Mouse (Mus musculus): ENCODE results near the gene Polr2l. TPM values are rescaled to one million over a fixed set of nuclear protein-coding genes. Genes with fewer than 3 reads are reported as not detected.

Polr2l gene
- polyA plus RNA-seq (2014; fragmentation: Nextera tagmentation; extraction: Ambion mirVana), result 81.9 and 93.0 TPM in 2 replicates

DNA sequence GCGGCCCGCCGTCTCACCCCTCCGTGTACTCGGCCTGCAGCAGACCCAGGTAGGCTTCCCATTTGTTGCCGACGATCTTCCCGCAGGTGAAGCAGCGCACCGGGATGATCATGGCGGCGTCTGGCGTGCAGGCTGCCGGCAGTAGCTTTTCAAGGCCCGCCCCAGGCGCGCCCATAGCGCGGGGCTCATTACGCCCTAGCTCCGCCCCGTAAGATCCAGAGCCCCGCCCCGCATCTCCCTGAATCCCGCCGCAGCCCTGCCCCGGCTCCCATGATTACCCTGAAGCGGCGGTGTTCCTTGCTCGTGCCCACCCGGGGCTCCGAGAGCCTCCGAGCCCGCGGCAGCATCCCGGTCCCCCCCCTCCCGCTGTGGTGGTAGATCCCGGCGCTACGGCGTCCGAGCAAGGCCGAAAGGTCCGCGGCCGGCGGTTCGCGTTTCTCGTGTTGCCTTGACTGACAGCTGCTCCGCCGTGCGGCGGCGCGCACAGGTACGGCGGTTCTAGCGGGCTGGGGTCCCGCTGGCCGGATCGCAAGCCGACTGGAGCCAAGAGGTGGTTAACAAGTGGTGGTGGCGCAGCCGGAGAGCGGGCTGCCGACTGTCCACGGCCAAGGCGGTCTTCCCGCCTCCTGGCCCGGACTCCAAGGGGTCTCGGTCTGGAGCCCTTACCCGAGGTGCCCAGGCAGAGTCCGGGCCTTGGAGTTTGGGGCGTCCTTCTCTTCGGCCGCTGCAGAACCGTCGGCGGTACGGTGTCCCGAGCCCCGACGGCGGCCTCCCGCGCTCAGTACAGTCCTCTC lies at the start of gene Polr2l, which contains the start of gene Tspan4:
TSS of gene Polr2l (minus strand) at position 122 of the 794 bp plus-strand sequence.
TSS of gene Tspan4 (plus strand) at position 230 of the 794 bp plus-strand sequence.
- ATAC-seq (ENCODE audit: low FRiP score) (peak; percentile 82), DNase-seq (ENCODE audit: low spot score) (peak; percentile 82)
- WGBS, result under 1% methylated on average over 87 of the region's 87 CpGs
- Histone ChIP-seq H3K36me3 (replicated peaks; ENCODE audit: control insufficient read depth, insufficient read depth) (peaks cover 26% of the 10 kb centered on the region), H3K9ac (peak within 1 kb of the TSS; percentile 94), H3K4me2 (replicated peaks) (peak within 1 kb of the TSS; percentile 63), H3K4me1 (replicated peaks; ENCODE audit: control insufficient read depth, insufficient read depth, low read length) (peaks cover 20% of the 10 kb centered on the region), H3K4me3 (replicated peaks; ENCODE audit: low read length) (peak within 1 kb of the TSS; percentile 69), H3K9me3 (ENCODE audit: control insufficient read depth, low read length) (no peaks in the 10 kb centered on the region), H3K27ac (peak within 1 kb of the TSS; percentile 93), H3K27me3 (ENCODE audit: control insufficient read depth, insufficient read depth, low read length) (0 out of 2 replicates have a peak, but pooled peaks cover 7% of the 10 kb centered on the region)

DNA sequence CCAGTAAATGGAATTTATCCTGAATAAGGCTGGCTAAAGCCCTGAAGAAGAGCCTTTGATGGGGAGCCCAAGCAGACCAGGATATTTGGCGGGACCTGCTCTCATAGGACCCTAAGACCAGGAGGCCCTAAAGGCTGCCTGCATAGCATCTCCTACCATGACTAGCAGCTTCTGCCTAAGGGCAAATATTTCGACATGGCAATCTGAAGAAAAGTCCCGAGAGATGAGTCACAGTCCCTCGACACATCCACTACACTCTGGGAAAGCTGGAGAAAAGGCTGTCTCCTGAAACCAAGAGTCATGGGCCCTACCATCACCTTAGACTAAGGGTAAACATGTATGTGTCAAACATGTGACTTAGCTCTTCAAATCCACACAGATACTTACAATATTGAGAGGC lies 49.3 kb upstream of the Polr2l start:
- DNase-seq (ENCODE audit: low spot score), result no peak
- no peaks in the 10 kb centered on the region for H3K4me1 ChIP-seq (replicated peaks; ENCODE audit: control insufficient read depth, insufficient read depth, low read length)
- H3K36me3 ChIP-seq (replicated peaks; ENCODE audit: control insufficient read depth, insufficient read depth), result peaks cover 58% of the 10 kb centered on the region
- WGBS, result 85% methylated on average over 4 of the region's 4 CpGs
- no peak overlapping the region for H3K9ac ChIP-seq
- H3K4me3 ChIP-seq (replicated peaks; ENCODE audit: low read length), result no peak overlapping the region
- no peaks in the 10 kb centered on the region for H3K27me3 ChIP-seq (ENCODE audit: control insufficient read depth, insufficient read depth, low read length)
- no peak overlapping the region for H3K27ac ChIP-seq
- no peak overlapping the region for H3K4me2 ChIP-seq (replicated peaks)
- ATAC-seq (ENCODE audit: low FRiP score), result no peak
- no peaks in the 10 kb centered on the region for H3K9me3 ChIP-seq (ENCODE audit: control insufficient read depth, low read length)

DNA sequence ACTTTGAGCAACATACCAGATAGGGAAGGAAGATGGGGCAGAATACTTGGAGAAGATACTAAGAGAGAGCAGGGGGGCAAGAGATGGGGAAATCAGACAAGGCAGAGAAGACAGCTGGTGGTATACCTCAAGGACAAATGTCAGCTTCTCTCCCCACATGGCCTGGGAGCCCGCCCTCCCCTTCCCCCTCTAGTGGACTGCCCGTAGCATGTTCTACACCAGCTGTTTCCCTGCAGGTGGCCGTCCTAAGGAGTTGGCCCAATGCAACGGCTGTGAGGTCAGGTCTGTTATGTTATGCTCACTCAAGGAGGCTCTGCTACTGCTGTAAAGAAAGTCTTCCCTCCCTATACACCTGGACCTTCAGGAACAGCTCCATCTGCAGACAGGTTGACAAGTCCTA lies 48.1 kb upstream of the Polr2l start:
- no peak for DNase-seq (ENCODE audit: low spot score)
- Histone ChIP-seq H3K27ac (no peak overlapping the region), H3K4me2 (replicated peaks) (no peak overlapping the region), H3K9ac (no peak overlapping the region), H3K27me3 (ENCODE audit: control insufficient read depth, insufficient read depth, low read length) (no peaks in the 10 kb centered on the region), H3K9me3 (ENCODE audit: control insufficient read depth, low read length) (no peaks in the 10 kb centered on the region), H3K4me1 (replicated peaks; ENCODE audit: control insufficient read depth, insufficient read depth, low read length) (no peaks in the 10 kb centered on the region), H3K36me3 (replicated peaks; ENCODE audit: control insufficient read depth, insufficient read depth) (peaks cover 50% of the 10 kb centered on the region), H3K4me3 (replicated peaks; ENCODE audit: low read length) (no peak overlapping the region)
- no peak for ATAC-seq (ENCODE audit: low FRiP score)
- WGBS, result 31% methylated on average over 4 of the region's 4 CpGs

DNA sequence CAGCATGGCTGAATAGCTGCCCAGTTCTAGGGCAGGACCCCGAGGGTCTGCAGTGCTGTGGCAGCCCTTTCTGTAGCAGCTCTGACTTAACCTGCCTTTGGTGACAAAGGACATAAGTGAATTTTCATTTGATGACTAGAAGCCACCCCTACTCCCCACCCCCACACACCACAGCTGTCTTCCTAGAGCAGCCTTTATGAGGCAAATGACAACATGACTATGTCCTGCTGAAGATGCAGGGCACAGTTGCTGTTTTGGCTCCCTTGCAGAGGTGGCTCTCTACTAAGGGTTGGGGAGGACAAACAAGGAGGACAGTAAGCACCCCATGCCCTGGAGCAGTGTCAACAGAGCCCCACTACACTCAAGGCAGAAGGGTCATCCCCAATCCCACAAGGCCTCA lies 44.9 kb upstream of the Polr2l start:
- ATAC-seq (ENCODE audit: low FRiP score), result no peak
- Histone ChIP-seq H3K4me2 (replicated peaks) (no peak overlapping the region), H3K27ac (no peak overlapping the region), H3K27me3 (ENCODE audit: control insufficient read depth, insufficient read depth, low read length) (no peaks in the 10 kb centered on the region), H3K4me1 (replicated peaks; ENCODE audit: control insufficient read depth, insufficient read depth, low read length) (no peaks in the 10 kb centered on the region), H3K9me3 (ENCODE audit: control insufficient read depth, low read length) (no peaks in the 10 kb centered on the region), H3K36me3 (replicated peaks; ENCODE audit: control insufficient read depth, insufficient read depth) (peaks cover 55% of the 10 kb centered on the region), H3K9ac (no peak overlapping the region), H3K4me3 (replicated peaks; ENCODE audit: low read length) (no peak overlapping the region)
- 82% methylated on average over 1 of the region's 1 CpGs for WGBS
- DNase-seq (ENCODE audit: low spot score), result no peak

DNA sequence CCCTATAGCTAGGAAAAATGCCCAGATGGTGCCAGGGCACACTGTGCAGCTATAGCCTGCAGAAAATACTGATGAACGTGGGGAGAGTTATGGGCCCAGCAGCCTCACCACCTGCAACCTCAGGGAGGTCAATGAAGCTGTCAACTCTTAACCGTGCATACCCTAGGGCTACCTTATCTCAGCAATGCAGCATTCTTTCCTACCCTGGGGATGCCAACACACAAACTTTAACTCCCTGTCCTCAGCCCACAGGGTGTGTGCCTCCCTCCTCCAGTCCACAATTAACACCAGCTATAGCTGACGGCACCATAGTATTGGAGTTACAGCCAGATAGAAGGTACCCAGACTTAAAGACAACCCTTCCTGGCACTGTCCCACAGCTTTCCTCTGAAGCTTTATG lies 44.0 kb upstream of the Polr2l start:
- H3K36me3 ChIP-seq (replicated peaks; ENCODE audit: control insufficient read depth, insufficient read depth), result peaks cover 61% of the 10 kb centered on the region
- whole genome bisulfite sequencing, result 72% methylated on average over 3 of the region's 3 CpGs
- H3K9ac ChIP-seq, result no peak overlapping the region
- H3K4me1 ChIP-seq (replicated peaks; ENCODE audit: control insufficient read depth, insufficient read depth, low read length), result no peaks in the 10 kb centered on the region
- H3K4me2 ChIP-seq (replicated peaks), result no peak overlapping the region
- no peak overlapping the region for H3K27ac ChIP-seq
- no peaks in the 10 kb centered on the region for H3K27me3 ChIP-seq (ENCODE audit: control insufficient read depth, insufficient read depth, low read length)
- no peak overlapping the region for H3K4me3 ChIP-seq (replicated peaks; ENCODE audit: low read length)
- no peak for ATAC-seq (ENCODE audit: low FRiP score)
- DNase-seq (ENCODE audit: low spot score), result no peak
- no peaks in the 10 kb centered on the region for H3K9me3 ChIP-seq (ENCODE audit: control insufficient read depth, low read length)

DNA sequence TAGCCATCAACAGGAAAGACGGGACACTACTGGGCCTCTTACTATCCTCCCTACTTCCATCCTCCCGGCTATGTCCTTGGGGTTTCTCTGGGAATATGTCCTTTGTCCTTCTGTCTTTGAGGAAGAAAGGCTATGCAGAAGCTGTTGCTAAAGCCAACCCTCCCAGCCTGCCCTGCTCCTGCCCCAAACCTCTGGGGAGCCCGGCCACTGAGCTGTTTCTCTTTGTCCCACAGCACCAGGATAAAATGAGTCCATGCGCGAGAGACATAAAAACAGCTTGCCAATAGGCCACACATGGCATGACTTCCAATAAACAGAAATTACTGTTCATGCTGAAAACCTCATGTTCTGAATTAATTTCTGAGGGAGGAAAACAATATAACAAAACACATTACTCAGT lies 43.4 kb upstream of the Polr2l start:
- Histone ChIP-seq H3K4me2 (replicated peaks) (no peak overlapping the region), H3K9ac (no peak overlapping the region), H3K4me3 (replicated peaks; ENCODE audit: low read length) (no peak overlapping the region), H3K27ac (no peak overlapping the region), H3K36me3 (replicated peaks; ENCODE audit: control insufficient read depth, insufficient read depth) (peaks cover 68% of the 10 kb centered on the region), H3K4me1 (replicated peaks; ENCODE audit: control insufficient read depth, insufficient read depth, low read length) (no peaks in the 10 kb centered on the region), H3K9me3 (ENCODE audit: control insufficient read depth, low read length) (no peaks in the 10 kb centered on the region), H3K27me3 (ENCODE audit: control insufficient read depth, insufficient read depth, low read length) (no peaks in the 10 kb centered on the region)
- DNase-seq (ENCODE audit: low spot score), result no peak
- no peak for ATAC-seq (ENCODE audit: low FRiP score)
- WGBS, result 73% methylated on average over 5 of the region's 5 CpGs

DNA sequence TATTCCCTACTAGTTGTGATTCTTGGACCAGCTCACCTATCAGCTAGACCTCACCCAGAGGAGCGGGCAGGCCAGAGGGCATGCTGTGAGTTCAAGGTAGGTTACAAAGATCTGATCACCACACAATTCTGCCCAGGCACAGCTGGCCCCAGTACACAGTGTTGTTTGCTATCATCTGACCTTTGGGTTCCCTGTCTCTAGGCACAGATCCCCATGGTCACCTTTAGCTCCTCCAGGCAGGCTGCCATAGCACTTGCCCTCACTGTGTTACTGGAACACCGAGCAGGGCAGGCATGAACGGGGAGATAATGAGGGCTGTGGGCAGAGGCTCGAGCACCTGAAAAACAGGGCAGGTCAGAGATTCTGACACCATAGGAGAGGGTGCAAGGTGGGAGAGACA lies 42.7 kb upstream of the Polr2l start:
- Histone ChIP-seq H3K4me1 (replicated peaks; ENCODE audit: control insufficient read depth, insufficient read depth, low read length) (no peaks in the 10 kb centered on the region), H3K4me3 (replicated peaks; ENCODE audit: low read length) (no peak overlapping the region), H3K27ac (no peak overlapping the region), H3K4me2 (replicated peaks) (no peak overlapping the region), H3K9ac (no peak overlapping the region), H3K36me3 (replicated peaks; ENCODE audit: control insufficient read depth, insufficient read depth) (peaks cover 71% of the 10 kb centered on the region), H3K9me3 (ENCODE audit: control insufficient read depth, low read length) (no peaks in the 10 kb centered on the region), H3K27me3 (ENCODE audit: control insufficient read depth, insufficient read depth, low read length) (no peaks in the 10 kb centered on the region)
- no peak for ATAC-seq (ENCODE audit: low FRiP score)
- WGBS, result 96% methylated on average over 4 of the region's 4 CpGs
- no peak for DNase-seq (ENCODE audit: low spot score)

DNA sequence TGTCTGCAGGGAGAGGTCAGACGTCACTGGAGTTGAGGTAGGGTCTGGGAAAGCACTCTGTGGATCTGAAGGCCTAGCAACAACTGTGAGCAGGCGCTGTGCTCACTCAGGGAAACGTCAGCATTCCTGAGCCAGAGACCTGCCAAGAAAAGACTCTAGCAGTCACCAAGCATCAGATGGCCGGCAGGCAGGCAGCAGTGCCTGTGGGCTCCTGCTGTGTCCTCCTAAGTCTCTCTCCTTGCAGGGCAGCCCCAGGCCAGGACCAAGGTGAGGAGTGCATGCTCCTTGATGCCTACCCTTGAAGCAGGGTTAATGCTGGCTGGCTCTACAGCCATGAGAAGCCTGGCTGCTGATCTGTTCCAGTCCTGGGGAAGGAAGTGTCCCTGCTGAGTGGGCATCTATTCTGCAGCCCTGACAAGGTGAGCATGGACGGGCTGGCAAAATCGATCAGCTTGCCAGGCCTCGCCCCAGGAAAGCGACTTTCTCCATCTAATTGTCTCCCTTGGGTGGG lies 35.8 kb upstream of the Polr2l start:
- H3K9ac ChIP-seq, result no peak overlapping the region
- no peaks in the 10 kb centered on the region for H3K9me3 ChIP-seq (ENCODE audit: control insufficient read depth, low read length)
- H3K27ac ChIP-seq, result no peak overlapping the region
- H3K27me3 ChIP-seq (ENCODE audit: control insufficient read depth, insufficient read depth, low read length), result no peaks in the 10 kb centered on the region
- peak; percentile 24 for DNase-seq (ENCODE audit: low spot score)
- no peak for ATAC-seq (ENCODE audit: low FRiP score)
- WGBS, result 73% methylated on average over 8 of the region's 8 CpGs
- no peak overlapping the region for H3K4me3 ChIP-seq (replicated peaks; ENCODE audit: low read length)
- H3K4me2 ChIP-seq (replicated peaks), result no peak overlapping the region
- H3K4me1 ChIP-seq (replicated peaks; ENCODE audit: control insufficient read depth, insufficient read depth, low read length), result no peaks in the 10 kb centered on the region
- peaks cover 47% of the 10 kb centered on the region for H3K36me3 ChIP-seq (replicated peaks; ENCODE audit: control insufficient read depth, insufficient read depth)

DNA sequence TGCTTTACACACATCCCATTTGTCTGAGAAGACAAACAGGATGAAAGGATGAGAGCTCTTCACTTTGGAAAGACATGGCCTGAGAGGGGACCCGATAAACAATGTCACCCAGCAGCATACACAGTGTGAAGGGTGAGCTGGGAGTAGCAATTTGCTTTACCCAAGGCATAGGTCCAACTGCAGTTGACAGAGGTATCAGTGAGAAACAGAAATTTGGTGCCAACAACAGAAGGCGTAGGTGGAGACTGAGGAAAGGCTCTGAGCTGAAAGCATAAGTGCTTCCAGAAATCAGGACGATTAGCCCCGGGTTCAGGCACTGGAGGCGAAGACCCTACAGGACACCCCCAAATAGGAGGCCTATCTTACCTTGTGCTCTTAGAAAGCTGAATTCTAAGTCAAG lies 35.3 kb upstream of the Polr2l start:
- no peak overlapping the region for H3K9ac ChIP-seq
- H3K9me3 ChIP-seq (ENCODE audit: control insufficient read depth, low read length), result no peaks in the 10 kb centered on the region
- WGBS, result 94% methylated on average over 5 of the region's 5 CpGs
- H3K4me1 ChIP-seq (replicated peaks; ENCODE audit: control insufficient read depth, insufficient read depth, low read length), result no peaks in the 10 kb centered on the region
- H3K4me2 ChIP-seq (replicated peaks), result no peak overlapping the region
- ATAC-seq (ENCODE audit: low FRiP score), result no peak
- H3K36me3 ChIP-seq (replicated peaks; ENCODE audit: control insufficient read depth, insufficient read depth), result peaks cover 42% of the 10 kb centered on the region
- H3K4me3 ChIP-seq (replicated peaks; ENCODE audit: low read length), result no peak overlapping the region
- H3K27me3 ChIP-seq (ENCODE audit: control insufficient read depth, insufficient read depth, low read length), result no peaks in the 10 kb centered on the region
- no peak overlapping the region for H3K27ac ChIP-seq
- no peak for DNase-seq (ENCODE audit: low spot score)

Measured in hindbrain, embryonic 14.5 days (tissue).